Mouse (Mus musculus) cerebellum, postnatal 25 days (tissue): ENCODE results near the gene Igfbp3.

Experiments
- DNase-seq, 2 experiments: peaks; one replicate each; pipeline ENCODE4 v3.0.0; 2021; ENCODE audit warnings: mixed read lengths in 2 of 2

The Igfbp3 gene

GRCm38 (mm10) chr11:7210343-7210742, 3.4 kb downstream of the Igfbp3 start:
- peak; percentile 79 to 86 for DNase-seq

DNA sequence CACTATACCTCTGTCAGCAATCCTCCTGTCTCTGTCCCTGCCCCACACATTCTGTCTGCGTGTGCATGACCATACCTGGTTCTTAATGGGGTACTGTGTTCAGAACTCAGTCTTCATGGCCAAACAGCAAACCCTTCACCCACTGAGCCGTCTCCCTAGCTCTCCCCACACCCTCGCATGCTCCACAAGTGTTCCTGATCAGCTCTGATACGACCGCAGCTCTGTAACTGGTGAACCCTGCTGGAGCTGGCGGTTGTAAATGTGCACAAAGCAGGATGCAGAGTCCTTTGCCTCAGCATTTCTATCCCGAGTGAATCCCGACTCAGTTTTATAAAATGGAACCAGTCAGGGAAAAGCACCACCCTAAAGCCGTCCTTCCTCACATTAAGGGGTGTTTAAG, 9.9 kb downstream of the Igfbp3 start:
- DNase-seq: no peak

GRCm38 (mm10) chr11:7202206-7202605, 11.5 kb downstream of the Igfbp3 start:
- DNase-seq: no peak

DNA sequence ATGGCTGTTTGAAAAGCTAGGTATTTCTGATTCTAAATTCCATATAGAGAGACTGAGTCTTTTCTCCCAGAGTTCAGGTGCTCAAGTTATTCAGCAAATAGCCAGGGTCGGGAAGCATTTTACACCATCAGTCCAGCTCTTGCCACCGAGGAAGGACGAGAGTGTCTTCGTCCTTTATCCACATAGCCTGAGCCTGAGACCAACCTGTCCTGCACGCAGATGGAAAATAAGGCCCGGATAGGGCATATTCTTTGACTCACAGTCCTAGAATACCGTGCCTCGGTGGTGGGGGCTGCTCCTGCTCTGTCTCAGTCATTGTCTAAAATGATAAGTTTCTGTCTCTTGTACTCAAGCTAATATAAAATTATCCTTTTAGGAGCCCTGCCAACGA, 13.3 kb downstream of the Igfbp3 start:
- DNase-seq: no peak

GRCm38 (mm10) chr11:7199736-7200392, 13.9 kb downstream of the Igfbp3 start:
- peak in 1 of 2 experiments; percentile 74 for DNase-seq

GRCm38 (mm10) chr11:7198481-7199256, 15.1 kb downstream of the Igfbp3 start:
- DNase-seq: no peak

DNA sequence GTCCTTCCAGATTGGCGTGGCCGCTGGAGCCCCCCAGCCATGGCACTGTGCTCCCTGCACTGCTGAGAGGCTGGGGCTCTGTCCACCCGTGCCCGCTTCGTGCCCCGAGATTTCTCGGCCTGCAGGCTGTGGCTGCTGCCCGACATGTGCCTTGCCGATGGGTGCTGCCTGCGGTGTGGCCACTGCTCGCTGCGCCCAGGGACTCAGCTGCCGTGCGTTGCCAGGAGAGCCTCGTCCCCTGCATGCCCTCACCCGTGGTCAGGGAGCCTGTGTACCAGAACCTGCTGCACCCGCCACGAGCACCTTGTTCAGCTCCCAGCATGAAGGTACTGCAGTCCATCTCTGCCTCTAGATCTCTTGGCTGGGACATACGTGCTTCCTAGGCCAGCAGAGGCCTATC, 15.7 kb downstream of the Igfbp3 start:
- no peak for DNase-seq

GRCm38 (mm10) chr11:7197491-7197941, 16.2 kb downstream of the Igfbp3 start, which contains the start of gene Igfbp1:
Gene Igfbp1, plus strand, starts transcription at chr11:7197782.
- no peak for DNase-seq

DNA sequence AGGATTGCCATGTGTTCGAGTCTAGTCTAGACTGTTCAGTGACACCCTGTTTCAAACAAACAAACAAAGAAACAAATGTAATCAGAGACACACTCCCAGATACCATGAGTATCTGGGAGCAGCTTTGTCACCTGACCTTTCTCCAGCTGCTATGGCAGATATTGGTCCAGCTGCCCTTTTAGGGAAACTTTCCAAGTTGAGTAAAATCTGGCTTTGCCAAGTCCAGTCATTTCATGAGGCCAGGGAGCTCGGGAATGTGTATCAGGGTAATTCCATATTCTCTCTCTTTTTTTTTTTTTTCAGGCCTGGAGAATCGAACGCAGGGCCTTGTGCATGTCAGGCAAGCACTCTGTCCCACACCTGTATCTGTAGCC, 18.4 kb downstream of the Igfbp3 start:
- no peak for DNase-seq

- DNase-seq: no peak
These were observed 19.1 kb downstream of the Igfbp3 start for GRCm38 (mm10) chr11:7194432-7195311.

- no peak for DNase-seq
These were observed 20.6 kb downstream of the Igfbp3 start for GRCm38 (mm10) chr11:7193134-7193533.

DNA sequence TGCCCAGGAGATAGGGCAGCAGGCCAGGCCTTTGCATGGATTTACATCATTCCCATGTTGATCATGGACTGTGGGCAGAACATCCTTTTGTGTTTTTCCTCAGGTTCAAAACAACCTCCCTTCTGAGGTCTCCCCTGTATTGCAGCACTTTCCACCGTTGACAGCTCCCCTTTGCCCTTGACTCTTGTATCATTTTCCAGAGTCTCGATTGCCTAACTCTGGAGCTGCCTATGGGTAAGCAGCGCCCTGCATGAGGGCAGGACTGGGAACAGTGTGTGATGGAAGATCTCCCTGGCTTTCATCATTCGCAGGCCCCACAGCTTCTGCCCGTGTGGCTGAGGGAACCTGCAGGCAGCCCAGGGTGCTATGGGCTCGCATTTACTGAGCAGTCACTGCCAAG, 21.0 kb downstream of the Igfbp3 start:
- DNase-seq: no peak

DNA sequence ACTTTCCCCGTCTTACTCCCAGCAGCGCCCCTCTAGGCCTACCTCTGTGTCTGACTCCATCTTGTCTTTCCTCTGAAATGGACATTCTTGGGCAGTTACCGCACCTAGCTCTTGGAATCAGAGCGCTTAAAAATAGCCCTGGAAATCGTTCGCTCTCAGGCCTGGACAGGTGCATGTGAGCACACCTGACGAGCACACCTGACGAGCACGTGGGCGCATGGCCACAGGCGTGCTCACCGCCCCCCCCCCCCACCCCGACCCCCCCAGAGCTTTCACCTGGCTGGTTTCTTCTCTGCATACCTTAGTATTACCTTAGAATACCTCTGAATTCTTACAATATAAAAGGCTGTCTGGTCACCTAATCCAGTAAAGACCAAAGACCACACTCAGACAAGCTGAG, 25.3 kb downstream of the Igfbp3 start, which contains the start of gene Gm11985:
Gene Gm11985 (minus strand): TSS at position 101 of the 400 bp plus-strand sequence.
- no peak for DNase-seq

DNA sequence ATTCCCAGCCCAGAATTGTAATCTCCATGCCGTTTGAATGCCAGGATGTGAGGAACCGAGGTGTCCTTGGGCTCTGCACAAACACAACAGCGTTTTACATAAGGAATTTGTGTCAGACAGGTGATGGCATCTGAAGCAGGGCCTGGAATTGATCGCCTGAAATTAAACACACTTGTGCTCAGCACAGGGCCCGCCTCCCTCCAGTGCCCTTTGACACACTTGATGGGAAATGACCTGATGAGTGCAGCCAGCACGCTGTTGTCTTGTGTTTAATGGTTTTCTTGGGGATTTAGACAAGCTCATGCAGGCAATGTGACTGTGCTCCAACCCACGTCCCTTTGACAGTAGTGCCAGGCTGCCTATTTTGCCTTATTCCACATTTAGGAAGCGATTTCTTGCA, 26.3 kb downstream of the Igfbp3 start:
- no peak for DNase-seq

- DNase-seq: no peak
These were observed 29.3 kb downstream of the Igfbp3 start for GRCm38 (mm10) chr11:7184420-7184819.

DNA sequence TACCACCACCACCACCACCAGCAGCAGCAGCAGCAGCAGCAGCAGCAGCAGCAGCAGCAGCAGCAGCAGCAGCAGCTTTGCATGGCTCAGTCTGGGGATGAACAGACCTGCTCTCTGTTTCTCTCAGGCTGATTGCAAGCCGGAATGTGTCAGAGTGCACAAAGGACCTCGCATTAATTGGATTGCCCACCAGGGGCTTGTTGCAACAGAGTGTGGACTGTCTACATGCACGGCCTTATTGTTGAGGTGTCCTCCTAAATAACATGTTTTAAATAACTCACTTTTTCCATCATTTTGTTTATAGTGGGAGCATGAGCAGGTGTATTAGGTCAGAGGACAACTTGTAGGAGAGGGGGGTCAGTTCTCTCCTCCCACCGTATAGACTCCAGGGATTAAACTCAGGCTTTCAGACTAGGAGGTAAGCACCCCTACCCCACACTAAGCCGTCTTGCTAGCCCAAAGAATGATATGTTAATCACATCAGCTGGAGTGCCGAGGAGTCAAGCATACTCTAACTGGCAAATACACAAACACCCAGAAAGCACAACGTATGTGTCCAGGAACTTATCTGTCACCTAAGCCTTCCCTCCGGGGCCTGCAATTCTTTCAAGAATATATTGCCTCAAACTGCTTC, 31.2 kb downstream of the Igfbp3 start:
- no peak for DNase-seq

DNA sequence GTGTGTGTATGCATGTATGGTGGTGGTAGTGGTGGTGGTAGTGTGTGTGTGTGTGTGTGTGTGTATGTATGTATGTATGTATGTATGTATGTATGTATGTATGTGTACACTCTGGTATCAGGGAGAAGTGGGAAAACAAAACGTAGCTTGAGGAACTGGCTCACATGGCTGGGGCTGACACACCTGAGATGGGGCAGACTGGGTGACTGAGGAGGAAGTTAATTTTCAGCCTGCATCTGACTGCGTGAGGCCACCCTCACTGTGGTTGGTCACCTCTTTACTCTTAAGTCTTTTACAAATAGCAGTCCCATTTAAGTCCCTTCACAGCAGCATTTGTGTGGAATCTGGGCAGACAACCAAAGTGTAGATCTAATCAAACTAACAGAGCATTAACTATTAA, 34.4 kb downstream of the Igfbp3 start:
- no peak for DNase-seq

- DNase-seq: no peak
These were observed 35.0 kb downstream of the Igfbp3 start for GRCm38 (mm10) chr11:7178724-7179123.

- no peak for DNase-seq
These were observed 40.1 kb downstream of the Igfbp3 start for GRCm38 (mm10) chr11:7173664-7174063.

- DNase-seq: peak; percentile 59 to 70
These were observed 44.1 kb downstream of the Igfbp3 start for GRCm38 (mm10) chr11:7169645-7170044.

- no peak for DNase-seq
These were observed 49.3 kb downstream of the Igfbp3 start for GRCm38 (mm10) chr11:7164416-7164815.

DNA sequence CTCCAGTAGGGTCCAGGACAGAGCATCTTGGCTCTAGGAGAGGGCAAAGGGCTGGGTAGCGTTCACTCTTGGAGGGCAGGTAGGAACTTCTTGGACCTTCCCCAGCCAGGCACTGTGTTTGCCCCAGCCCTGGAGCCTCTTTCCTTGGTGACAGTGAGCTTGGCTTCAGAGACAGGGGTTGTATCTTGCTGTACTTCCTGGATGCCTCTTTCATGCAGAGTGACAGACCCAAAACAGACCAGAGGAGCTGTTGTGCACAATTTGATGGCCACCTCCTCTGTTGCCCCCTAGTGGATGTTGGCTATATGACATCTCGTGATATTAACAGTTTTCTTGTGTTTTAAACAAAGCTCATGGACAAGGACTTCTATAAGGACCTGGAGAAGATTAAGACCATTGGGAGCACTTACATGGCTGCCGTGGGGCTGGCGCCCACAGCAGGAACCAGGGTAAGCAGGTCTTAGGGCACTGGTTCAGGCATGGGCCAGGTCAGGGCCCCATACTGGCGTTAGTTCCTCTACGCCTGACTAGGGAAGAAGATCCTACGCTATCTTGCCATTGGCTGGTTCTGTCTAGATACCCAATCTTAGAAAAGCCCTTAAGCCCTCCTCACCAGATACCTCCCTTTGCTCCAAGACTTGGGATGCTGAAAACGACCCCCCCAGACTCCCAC, 52.1 kb downstream of the Igfbp3 start:
- peak in 1 of 2 experiments; percentile 61 for DNase-seq
